Mouse (Mus musculus) ES-CJ7 (cell line): ENCODE results near the gene Hecw1.
"Not testable (repeated sequence)": the region's sequence is repeated elsewhere in the genome, so short reads cannot be mapped to it uniquely, and the experiment has no call there.

Experiments used
- DNase-seq: peaks from one replicate; pipeline ENCODE4 v3.0.0; 2011; ENCODE audit warnings: low read depth, low spot score

Gene Hecw1

GRCm38 (mm10) chr13:14365546-14365945 lies 157.5 kb downstream of the Hecw1 start:
- no peak for DNase-seq

GRCm38 (mm10) chr13:14327252-14327651 lies 195.8 kb downstream of the Hecw1 start:
- no peak for DNase-seq

GRCm38 (mm10) chr13:14306617-14307016 lies 216.4 kb downstream of the Hecw1 start:
- DNase-seq: peak; percentile 40

- no peak for DNase-seq
Measured at GRCm38 (mm10) chr13:14304103-14304502, 218.9 kb downstream of the Hecw1 start.

GRCm38 (mm10) chr13:14302921-14303320 lies 220.1 kb downstream of the Hecw1 start:
- peak; percentile 49 for DNase-seq

- peak; percentile 94 for DNase-seq
Measured at GRCm38 (mm10) chr13:14290016-14290415, 233.0 kb downstream of the Hecw1 start.

- no peak for DNase-seq
Measured at GRCm38 (mm10) chr13:14271476-14271875, 251.6 kb downstream of the Hecw1 start.

GRCm38 (mm10) chr13:14260939-14261338 lies 262.1 kb downstream of the Hecw1 start:
- DNase-seq: not testable (repeated sequence)

- DNase-seq: peak; percentile 60
Measured at GRCm38 (mm10) chr13:14245946-14246345, 277.1 kb downstream of the Hecw1 start.

- no peak for DNase-seq
Measured at GRCm38 (mm10) chr13:14179669-14180068, 343.4 kb downstream of the Hecw1 start.

- no peak for DNase-seq
Measured at GRCm38 (mm10) chr13:14177989-14178388, 345.0 kb downstream of the Hecw1 start.
